Mouse (Mus musculus) midbrain, embryonic 16.5 days (tissue): ENCODE data around the gene Amh. TPM values are rescaled to one million over a fixed set of nuclear protein-coding genes. Genes with fewer than 3 reads are reported as not detected.

ENCODE experiments used
- ATAC-seq: fragments of 200-750 bp; cut with Nextera tagmentation; 2 replicates; pipeline ENCODE4 v1.8.0; 2017; ENCODE audit warnings: moderate TSS enrichment
- H3K27ac ChIP-seq: fragments of 300-500 bp; sonication (generic); 2 replicates; pipeline ENCODE4 v1.5.1; 2014; ENCODE audit warnings: mild to moderate bottlenecking, low read length, mixed read lengths
- H3K27me3 ChIP-seq: fragments of 300-500 bp; sonication (generic); 2 replicates; pipeline ENCODE4 v1.6.1; 2014; ENCODE audit warnings: low read depth, low read length, mixed read lengths; ENCODE audit not compliant: control insufficient read depth, insufficient read depth
- H3K36me3 ChIP-seq: fragments of 300-500 bp; sonication (generic); 2 replicates; pipeline ENCODE4 v1.6.1; 2014; ENCODE audit warnings: mild to moderate bottlenecking, low read length, moderate library complexity, mixed read lengths; ENCODE audit not compliant: control insufficient read depth, insufficient read depth
- H3K4me1 ChIP-seq: fragments of 300-500 bp; sonication (generic); 2 replicates; pipeline ENCODE4 v1.6.1; 2014; ENCODE audit warnings: mild to moderate bottlenecking, low read length, mixed read lengths; ENCODE audit not compliant: control insufficient read depth, insufficient read depth
- H3K4me2 ChIP-seq: fragments of 300-500 bp; sonication (generic); 2 replicates; pipeline ENCODE4 v1.6.1; 2014; ENCODE audit warnings: mild to moderate bottlenecking, low read length, mixed read lengths
- H3K4me3 ChIP-seq: fragments of 300-500 bp; sonication (generic); 2 replicates; pipeline ENCODE4 v1.5.1; 2014; ENCODE audit warnings: low read depth, mild to moderate bottlenecking, low read length, moderate library complexity, mixed read lengths
- H3K9ac ChIP-seq: fragments of 300-500 bp; sonication (generic); 2 replicates; pipeline ENCODE4 v1.6.1; 2014; ENCODE audit warnings: low read depth, low read length, mixed read lengths
- H3K9me3 ChIP-seq: fragments of 300-500 bp; sonication (generic); replicated peaks from 2 replicates; pipeline ENCODE4 v1.6.1; 2014; ENCODE audit warnings: mild to moderate bottlenecking, low read length, mixed read lengths; ENCODE audit not compliant: control insufficient read depth, poor library complexity, severe bottlenecking
- WGBS: fragments of 180-500 bp; shearing (Covaris S2); extraction: QIAGEN DNeasy Blood & Tissue Kit; methylation state at CpG from one replicate; pipeline ENCODE4 v1.1.7; 2014; 5-methylcytosine and 5-hydroxymethylcytosine counted together
- polyA plus RNA-seq: library from polyadenylated mRNA; unstranded; fragments of >200 nt; fragmentation: Nextera tagmentation; extraction: Ambion mirVana; gene quantifications from 2 replicates; pipeline ENCODE4 v1.2.1, GENCODE M21; 2015

Amh gene
- polyA plus RNA-seq, 1 experiment from 2014 or later = not detected

GRCm38 (mm10) chr10:80777123-80777522 lies 27.9 kb upstream of the Amh start:
- Histone ChIP-seq H3K4me3 (no peak overlapping the region), H3K36me3 (peaks cover 48% of the 10 kb centered on the region), H3K9ac (no peak overlapping the region), H3K27me3 (no peaks in the 10 kb centered on the region), H3K4me1 (no peaks in the 10 kb centered on the region), H3K4me2 (no peak overlapping the region), H3K9me3 (no peaks in the 10 kb centered on the region), H3K27ac (no peak overlapping the region)
- no peak for ATAC-seq
- WGBS = 95% methylated on average over 5 of the region's 5 CpGs

- H3K4me3 ChIP-seq = no peak overlapping the region
- ATAC-seq = no peak
- no peaks in the 10 kb centered on the region for H3K4me1 ChIP-seq
- no peak overlapping the region for H3K9ac ChIP-seq
- peaks cover 59% of the 10 kb centered on the region for H3K36me3 ChIP-seq
- no peak overlapping the region for H3K4me2 ChIP-seq
- H3K27ac ChIP-seq = no peak overlapping the region
- H3K27me3 ChIP-seq = no peaks in the 10 kb centered on the region
- no peaks in the 10 kb centered on the region for H3K9me3 ChIP-seq
These were observed 25.5 kb upstream of the Amh start for GRCm38 (mm10) chr10:80779565-80779964.

- WGBS = 98% methylated on average over 2 of the region's 2 CpGs
These were observed 20.7 kb upstream of the Amh start for GRCm38 (mm10) chr10:80784302-80784701.

GRCm38 (mm10) chr10:80784871-80785270 lies 20.2 kb upstream of the Amh start:
- Histone ChIP-seq H3K4me3 (no peak overlapping the region), H3K27ac (no peak overlapping the region), H3K36me3 (peaks cover 84% of the 10 kb centered on the region), H3K9me3 (no peaks in the 10 kb centered on the region), H3K27me3 (no peaks in the 10 kb centered on the region), H3K9ac (no peak overlapping the region), H3K4me2 (no peak overlapping the region), H3K4me1 (no peaks in the 10 kb centered on the region)
- 74% methylated on average over 12 of the region's 12 CpGs for WGBS
- no peak for ATAC-seq

More at GRCm38 (mm10) chr10:80784302-80784701, 20.7 kb upstream of the Amh start:
- Histone ChIP-seq H3K36me3 (peaks cover 84% of the 10 kb centered on the region), H3K9me3 (no peaks in the 10 kb centered on the region), H3K27ac (no peak overlapping the region), H3K4me1 (no peaks in the 10 kb centered on the region), H3K9ac (no peak overlapping the region), H3K27me3 (no peaks in the 10 kb centered on the region), H3K4me2 (no peak overlapping the region), H3K4me3 (no peak overlapping the region)
- no peak for ATAC-seq

GRCm38 (mm10) chr10:80785963-80786362 lies 19.1 kb upstream of the Amh start:
- WGBS = 94% methylated on average over 11 of the region's 11 CpGs

GRCm38 (mm10) chr10:80787517-80787916 lies 17.5 kb upstream of the Amh start:
- H3K9ac ChIP-seq = no peak overlapping the region
- WGBS = 81% methylated on average over 2 of the region's 2 CpGs
- no peaks in the 10 kb centered on the region for H3K4me1 ChIP-seq
- no peak for ATAC-seq
- no peak overlapping the region for H3K4me3 ChIP-seq
- no peak overlapping the region for H3K27ac ChIP-seq
- H3K9me3 ChIP-seq = no peaks in the 10 kb centered on the region
- H3K27me3 ChIP-seq = no peaks in the 10 kb centered on the region
- peaks cover 80% of the 10 kb centered on the region for H3K36me3 ChIP-seq
- no peak overlapping the region for H3K4me2 ChIP-seq

More at GRCm38 (mm10) chr10:80785963-80786362, 19.1 kb upstream of the Amh start:
- H3K4me3 ChIP-seq = no peak overlapping the region
- no peaks in the 10 kb centered on the region for H3K4me1 ChIP-seq
- no peak overlapping the region for H3K27ac ChIP-seq
- no peak overlapping the region for H3K9ac ChIP-seq
- no peak overlapping the region for H3K4me2 ChIP-seq
- no peaks in the 10 kb centered on the region for H3K9me3 ChIP-seq
- peaks cover 83% of the 10 kb centered on the region for H3K36me3 ChIP-seq
- no peaks in the 10 kb centered on the region for H3K27me3 ChIP-seq
- ATAC-seq = no peak

- Histone ChIP-seq H3K4me1 (no peaks in the 10 kb centered on the region), H3K27me3 (no peaks in the 10 kb centered on the region), H3K9ac (no peak overlapping the region), H3K36me3 (peaks cover 59% of the 10 kb centered on the region), H3K9me3 (no peaks in the 10 kb centered on the region), H3K27ac (no peak overlapping the region), H3K4me3 (no peak overlapping the region), H3K4me2 (no peak overlapping the region)
- WGBS = 87% methylated on average over 19 of the region's 19 CpGs
- no peak for ATAC-seq
These were observed 14.2 kb upstream of the Amh start for GRCm38 (mm10) chr10:80790761-80791404.

GRCm38 (mm10) chr10:80791476-80792174 lies 13.4 kb upstream of the Amh start:
- H3K9ac ChIP-seq = no peak overlapping the region
- ATAC-seq = no peak
- H3K4me2 ChIP-seq = no peak overlapping the region
- H3K27me3 ChIP-seq = no peaks in the 10 kb centered on the region
- no peak overlapping the region for H3K27ac ChIP-seq
- whole genome bisulfite sequencing = 85% methylated on average over 32 of the region's 33 CpGs
- H3K9me3 ChIP-seq = no peaks in the 10 kb centered on the region
- H3K36me3 ChIP-seq = peaks cover 55% of the 10 kb centered on the region
- peaks cover 4% of the 10 kb centered on the region; the same call in 1 of the 2 replicates for H3K4me1 ChIP-seq
- no peak overlapping the region for H3K4me3 ChIP-seq
